Mouse (Mus musculus) hindbrain, embryonic 10.5 days (tissue): ENCODE data around the gene Agpat2. TPM values are rescaled to one million over a fixed set of nuclear protein-coding genes. Genes with fewer than 3 reads are reported as not detected.
A peak's percentile ranks its signal among the peaks of the same experiment; 100 is the strongest.

Source experiments
- DNase-seq: peaks from one replicate; pipeline ENCODE4 v3.0.0-alpha.2; 2017; ENCODE audit warnings: low spot score
- H3K27ac ChIP-seq: fragments of 300-500 bp; sonication (generic); 2 replicates; pipeline ENCODE4 v1.5.1; 2016; ENCODE audit warnings: mild to moderate bottlenecking, moderate library complexity
- H3K27me3 ChIP-seq: fragments of 300-500 bp; sonication (generic); 2 replicates; pipeline ENCODE4 v1.6.1; 2016; ENCODE audit warnings: mild to moderate bottlenecking; ENCODE audit not compliant: poor library complexity, insufficient read depth, severe bottlenecking
- H3K36me3 ChIP-seq: fragments of 300-500 bp; sonication (generic); 2 replicates; pipeline ENCODE4 v1.6.1; 2016; ENCODE audit warnings: mild to moderate bottlenecking, moderate library complexity
- H3K4me1 ChIP-seq: fragments of 300-500 bp; sonication (generic); replicated peaks from 2 replicates; pipeline ENCODE4 v1.6.1; 2016; ENCODE audit warnings: mild to moderate bottlenecking
- H3K4me3 ChIP-seq: fragments of 300-500 bp; sonication (generic); 2 replicates; pipeline ENCODE4 v1.5.1; 2016; ENCODE audit warnings: mild to moderate bottlenecking, moderate library complexity
- H3K9me3 ChIP-seq: fragments of 300-500 bp; sonication (generic); 2 replicates; pipeline ENCODE4 v1.6.1; 2016; ENCODE audit warnings: mild to moderate bottlenecking, moderate library complexity
- WGBS: fragments of 180-500 bp; shearing (Covaris S2); methylation state at CpG from one replicate; pipeline ENCODE4 v1.1.7; 2016; 5-methylcytosine and 5-hydroxymethylcytosine counted together
- microRNA counts: library from miRNA; unstranded; fragments of <30 nt; microRNA quantifications from one replicate; lab custom pipeline; 2017
- polyA plus RNA-seq: library from polyadenylated mRNA; unstranded; fragments of >200 nt; fragmentation: Nextera tagmentation; extraction: Ambion mirVana; gene quantifications from 2 replicates; pipeline ENCODE4 v1.2.1, GENCODE M21; 2016

The Agpat2 gene
- polyA plus RNA-seq, 1 experiment from 2014 or later, result 12.3 TPM

GRCm38 (mm10) chr2:26553904-26554303 lies 50.3 kb downstream of the Agpat2 start:
- Histone ChIP-seq H3K9me3 (no peaks in the 10 kb centered on the region), H3K4me1 (peaks cover 36% of the 10 kb centered on the region), H3K36me3 (no peaks in the 10 kb centered on the region), H3K4me3 (no peak overlapping the region), H3K27me3 (no peaks in the 10 kb centered on the region; the same call in 1 of the 2 replicates), H3K27ac (peak overlapping the region; percentile 23; the same call in 1 of the 2 replicates)
- WGBS, result 84% methylated on average over 9 of the region's 9 CpGs
- no peak for DNase-seq

GRCm38 (mm10) chr2:26552066-26552465 lies 52.2 kb downstream of the Agpat2 start:
- Histone ChIP-seq H3K27ac (no peak overlapping the region), H3K4me3 (no peak overlapping the region), H3K9me3 (no peaks in the 10 kb centered on the region), H3K36me3 (no peaks in the 10 kb centered on the region), H3K4me1 (peaks cover 53% of the 10 kb centered on the region), H3K27me3 (no peaks in the 10 kb centered on the region; the same call in 1 of the 2 replicates)
- DNase-seq, result no peak
- WGBS, result 87% methylated on average over 2 of the region's 2 CpGs

GRCm38 (mm10) chr2:26551446-26551845 lies 52.8 kb downstream of the Agpat2 start:
- 79% methylated on average over 8 of the region's 8 CpGs for WGBS
- Histone ChIP-seq H3K27ac (peak overlapping the region; percentile 57; the same call in 1 of the 2 replicates), H3K27me3 (no peaks in the 10 kb centered on the region; the same call in 1 of the 2 replicates), H3K9me3 (no peaks in the 10 kb centered on the region), H3K4me3 (no peak overlapping the region), H3K36me3 (no peaks in the 10 kb centered on the region), H3K4me1 (peaks cover 53% of the 10 kb centered on the region)
- no peak for DNase-seq

- peaks cover 54% of the 10 kb centered on the region for H3K4me1 ChIP-seq
- no peaks in the 10 kb centered on the region for H3K9me3 ChIP-seq
- no peak overlapping the region for H3K27ac ChIP-seq
- DNase-seq, result no peak
- H3K27me3 ChIP-seq, result no peaks in the 10 kb centered on the region; the same call in 1 of the 2 replicates
- 93% methylated on average over 3 of the region's 3 CpGs for WGBS
- no peak overlapping the region for H3K4me3 ChIP-seq
- no peaks in the 10 kb centered on the region for H3K36me3 ChIP-seq
Observed at GRCm38 (mm10) chr2:26550777-26551176, 53.4 kb downstream of the Agpat2 start.

- H3K27ac ChIP-seq, result peak overlapping the region; percentile 66
- no peaks in the 10 kb centered on the region; the same call in 1 of the 2 replicates for H3K27me3 ChIP-seq
- WGBS, result 87% methylated on average over 3 of the region's 3 CpGs
- H3K4me1 ChIP-seq, result peaks cover 54% of the 10 kb centered on the region
- DNase-seq, result no peak
- H3K36me3 ChIP-seq, result no peaks in the 10 kb centered on the region
- no peak overlapping the region for H3K4me3 ChIP-seq
- H3K9me3 ChIP-seq, result no peaks in the 10 kb centered on the region
Observed at GRCm38 (mm10) chr2:26550205-26550604, 54.0 kb downstream of the Agpat2 start.

- 91% methylated on average over 10 of the region's 10 CpGs for WGBS
- H3K4me3 ChIP-seq, result no peak overlapping the region
- no peaks in the 10 kb centered on the region for H3K9me3 ChIP-seq
- peaks cover 54% of the 10 kb centered on the region for H3K4me1 ChIP-seq
- no peaks in the 10 kb centered on the region for H3K36me3 ChIP-seq
- H3K27me3 ChIP-seq, result no peaks in the 10 kb centered on the region; the same call in 1 of the 2 replicates
- no peak for DNase-seq
- H3K27ac ChIP-seq, result peak overlapping the region; percentile 66
Observed at GRCm38 (mm10) chr2:26549801-26550200, 54.4 kb downstream of the Agpat2 start.

GRCm38 (mm10) chr2:26547481-26547880 lies 56.7 kb downstream of the Agpat2 start:
- peaks cover 66% of the 10 kb centered on the region for H3K4me1 ChIP-seq
- peak overlapping the region; percentile 73 for H3K27ac ChIP-seq
- DNase-seq, result peak; percentile 55
- no peaks in the 10 kb centered on the region for H3K36me3 ChIP-seq
- 20% methylated on average over 2 of the region's 2 CpGs for WGBS
- 0 out of 2 replicates have a peak overlapping the region, but pooled peaks have one; percentile 4 for H3K4me3 ChIP-seq
- no peaks in the 10 kb centered on the region for H3K27me3 ChIP-seq
- H3K9me3 ChIP-seq, result no peaks in the 10 kb centered on the region

GRCm38 (mm10) chr2:26544265-26544664 lies 60.0 kb downstream of the Agpat2 start:
- H3K4me3 ChIP-seq, result no peak overlapping the region
- 0 out of 2 replicates have a peak, but pooled peaks cover 6% of the 10 kb centered on the region for H3K27me3 ChIP-seq
- WGBS, result 77% methylated on average over 3 of the region's 3 CpGs
- H3K4me1 ChIP-seq, result peaks cover 76% of the 10 kb centered on the region
- DNase-seq, result no peak
- no peaks in the 10 kb centered on the region for H3K36me3 ChIP-seq
- H3K27ac ChIP-seq, result peak overlapping the region; percentile 42
- no peaks in the 10 kb centered on the region for H3K9me3 ChIP-seq

- H3K4me3 ChIP-seq, result no peak overlapping the region
- H3K4me1 ChIP-seq, result peaks cover 78% of the 10 kb centered on the region
- H3K9me3 ChIP-seq, result no peaks in the 10 kb centered on the region
- H3K27ac ChIP-seq, result peak overlapping the region; percentile 42; the same call in 1 of the 2 replicates
- no peaks in the 10 kb centered on the region for H3K36me3 ChIP-seq
- no peak for DNase-seq
- WGBS, result 93% methylated on average over 8 of the region's 8 CpGs
- 0 out of 2 replicates have a peak, but pooled peaks cover 6% of the 10 kb centered on the region for H3K27me3 ChIP-seq
Observed at GRCm38 (mm10) chr2:26543768-26544167, 60.4 kb downstream of the Agpat2 start.

GRCm38 (mm10) chr2:26543155-26543554 lies 61.1 kb downstream of the Agpat2 start:
- 64% methylated on average over 4 of the region's 4 CpGs for WGBS
- Histone ChIP-seq H3K27ac (peak overlapping the region; percentile 2; the same call in 1 of the 2 replicates), H3K36me3 (no peaks in the 10 kb centered on the region), H3K4me1 (peaks cover 78% of the 10 kb centered on the region), H3K4me3 (no peak overlapping the region), H3K9me3 (no peaks in the 10 kb centered on the region), H3K27me3 (0 out of 2 replicates have a peak, but pooled peaks cover 6% of the 10 kb centered on the region)
- DNase-seq, result peak; percentile 20

MicroRNAs within 50 kb of the gene (microRNA counts, 519-probe panel; counts per million panel counts)
- microRNA mmu-miR-126-3p (lab: Ali Mortazavi, UCI), result 6,036 counts per million, percentile 98 among the panel's probes with 10 or more counts
- 1,255 counts per million, percentile 77 among the panel's probes with 10 or more counts for microRNA mmu-miR-126-5p (lab: Ali Mortazavi, UCI)

Other genes with a start within 250 kb of the Agpat2 start
- 0.62 and 1.1 TPM in 2 replicates for gene Card9, start 243.5 kb downstream of the Agpat2 start, polyA plus RNA-seq
- gene Snapc4, start 223.8 kb downstream of the Agpat2 start, polyA plus RNA-seq, result 35.3 and 35.5 TPM in 2 replicates
- gene Entr1, start 215.1 kb downstream of the Agpat2 start, polyA plus RNA-seq, result 136 and 141 TPM in 2 replicates
- 132 and 139 TPM in 2 replicates for gene Pmpca, start 215.1 kb downstream of the Agpat2 start, polyA plus RNA-seq
- gene Inpp5e, start 195.2 kb downstream of the Agpat2 start, polyA plus RNA-seq, result 23.8 and 29.7 TPM in 2 replicates
- 25.2 and 28.9 TPM in 2 replicates for gene Sec16a, start 159.2 kb downstream of the Agpat2 start, polyA plus RNA-seq
- gene Notch1, start 87.8 kb downstream of the Agpat2 start, polyA plus RNA-seq, result 39.1 and 46.4 TPM in 2 replicates
- gene Egfl7, start 24.4 kb downstream of the Agpat2 start, polyA plus RNA-seq, result 78.3 and 101 TPM in 2 replicates
- not detected in 2 replicates for gene Gm20532, start 17.8 kb downstream of the Agpat2 start, polyA plus RNA-seq
- gene Fam69b, start 24.0 kb upstream of the Agpat2 start, polyA plus RNA-seq, result 32.8 and 48.5 TPM in 2 replicates
- gene Lcn4, start 66.9 kb upstream of the Agpat2 start, polyA plus RNA-seq, result not detected in 2 replicates